Mouse (Mus musculus): ENCODE data around the gene Psmd2.
"Not testable (repeated sequence)": the region's sequence is repeated elsewhere in the genome, so short reads cannot be mapped to it uniquely, and the experiment has no call there.

DNA sequence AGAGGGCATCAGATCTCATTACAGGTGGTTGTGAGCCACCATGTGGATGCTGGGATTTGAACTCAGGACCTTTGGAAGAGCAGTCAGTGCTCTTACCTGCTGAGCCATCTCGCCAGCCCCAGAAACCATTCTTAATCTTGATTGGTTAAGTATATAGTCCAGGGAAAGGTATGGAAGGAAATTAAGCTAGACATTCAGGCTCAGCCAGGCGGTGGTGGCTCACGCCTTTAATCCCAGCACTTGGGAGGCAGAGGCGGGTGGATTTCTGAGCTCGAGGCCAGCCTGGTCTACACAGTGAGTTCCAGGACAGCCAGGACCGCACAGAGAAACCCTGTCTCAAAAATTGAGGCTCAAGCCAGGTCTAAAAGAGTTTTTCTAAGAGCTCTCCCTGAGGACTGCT lies 16.6 kb downstream of the Psmd2 start, which contains the start of gene Eif4g1:
- TF ChIP-seq CTCF (IDR thresholded peaks at IDR 0.05; ENCODE audit: low read depth, low read length); POLR2A (IDR thresholded peaks at IDR 0.05; ENCODE audit: insufficient read depth, low read length); EP300 (IDR thresholded peaks at IDR 0.05; ENCODE audit: insufficient read depth, low read depth, low read length): not testable (repeated sequence)

Measured in ES-Bruce4 (cell line).